Mouse (Mus musculus) olfactory bulb, adult 2 months (tissue): Measurements from ENCODE around the gene Pak7.

ENCODE experiments used
- CTCF ChIP-seq: fragments of 200-500 bp; IDR thresholded peaks from 2 replicates; pipeline ENCODE4 v1.5.1; 2012; ENCODE audit warnings: low read depth, mild to moderate bottlenecking, low read length, moderate library complexity; ENCODE audit not compliant: insufficient read depth
- POLR2A ChIP-seq: fragments of 200-500 bp; IDR thresholded peaks from 2 replicates; pipeline ENCODE4 v1.6.1; 2012; ENCODE audit warnings: mild to moderate bottlenecking, low read depth, low read length, moderate library complexity; ENCODE audit not compliant: insufficient read depth

DNA sequence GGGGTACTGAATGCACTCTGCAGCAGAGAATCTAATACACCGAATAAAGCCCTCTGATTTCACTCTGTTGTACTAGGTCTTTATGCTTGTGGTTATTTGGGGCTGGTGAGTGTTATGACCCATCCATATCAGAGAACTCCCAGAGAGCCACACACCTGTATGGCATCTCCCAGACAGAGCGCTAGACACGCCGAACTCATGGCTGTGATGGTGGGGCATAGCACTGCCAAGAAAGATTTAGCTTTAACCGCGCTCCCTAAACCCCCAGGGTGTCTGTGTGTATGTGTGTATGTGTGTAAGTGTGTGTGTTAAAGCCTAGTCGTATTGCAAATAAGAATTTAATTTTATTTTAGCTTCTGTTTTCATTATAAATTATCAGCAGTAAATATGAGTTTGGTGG lies 329.4 kb downstream of the Pak7 start:
- no peak for TF ChIP-seq CTCF
- no peak for TF ChIP-seq POLR2A
